Mouse (Mus musculus) myocyte (in vitro differentiated cells): ENCODE data around the gene Apoa4.

ENCODE experiments used
- CEBPB ChIP-seq: IDR thresholded peaks from 2 replicates; pipeline ENCODE4 v1.6.1; 2011; ENCODE audit warnings: mild to moderate bottlenecking, moderate library complexity; ENCODE audit not compliant: poor library complexity, insufficient read depth, severe bottlenecking
- MAX ChIP-seq: IDR thresholded peaks from one replicate; pipeline ENCODE4 v1.6.1; 2011; ENCODE audit warnings: low read depth, mild to moderate bottlenecking, control low read depth
- MYOG ChIP-seq, 3 experiments: IDR thresholded peaks; one replicate each; pipeline ENCODE4 v1.6.1; 2011; ENCODE audit warnings: control low read depth in 2 of 3, low read depth in 2 of 3, mild to moderate bottlenecking in 2 of 3; ENCODE audit not compliant: insufficient read length in 2 of 3, control insufficient read depth in 1 of 3, insufficient read depth in 1 of 3
- POLR2A ChIP-seq: IDR thresholded peaks from one replicate; pipeline ENCODE4 v1.6.1; 2011; ENCODE audit warnings: low read depth, mild to moderate bottlenecking, control low read depth, moderate library complexity; ENCODE audit not compliant: insufficient read length
- POLR2AphosphoS2 ChIP-seq: IDR thresholded peaks from one replicate; pipeline ENCODE4 v1.6.1; 2011; ENCODE audit warnings: low read depth, control low read depth; ENCODE audit not compliant: insufficient read length
- REST ChIP-seq: IDR thresholded peaks from one replicate; pipeline ENCODE4 v1.6.1; 2011; ENCODE audit warnings: mild to moderate bottlenecking, control low read depth, moderate library complexity; ENCODE audit not compliant: insufficient read depth, insufficient read length
- TCF12 ChIP-seq: IDR thresholded peaks from one replicate; pipeline ENCODE4 v1.6.1; 2011; ENCODE audit warnings: mild to moderate bottlenecking, control low read depth; ENCODE audit not compliant: poor library complexity, insufficient read depth, severe bottlenecking
- USF1 ChIP-seq: IDR thresholded peaks from one replicate; pipeline ENCODE4 v1.6.1; 2011; ENCODE audit warnings: low read depth, mild to moderate bottlenecking, control low read depth, moderate library complexity

DNA sequence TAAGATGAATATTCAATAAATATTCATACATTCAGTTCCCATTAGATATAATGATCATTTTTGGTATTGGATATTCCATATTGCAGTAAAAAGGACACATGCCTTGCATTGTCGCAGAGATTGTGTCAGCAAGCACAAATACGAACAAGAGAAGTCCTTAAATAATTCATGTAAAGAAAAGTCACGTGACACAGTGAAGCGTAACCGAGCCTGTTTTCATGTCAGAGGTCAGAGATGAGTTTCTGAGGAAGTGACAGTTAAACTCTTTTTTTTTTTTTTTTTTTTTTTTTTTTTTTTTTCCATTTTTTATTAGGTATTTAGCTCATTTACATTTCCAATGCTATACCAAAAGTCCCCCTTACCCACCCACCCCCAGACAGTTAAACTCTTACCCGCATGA, 47.9 kb upstream of the Apoa4 start:
- TF ChIP-seq POLR2AphosphoS2: no peak
- no peak for TF ChIP-seq POLR2A
- TF ChIP-seq USF1: no peak
- no peak for TF ChIP-seq MAX
- no peak for TF ChIP-seq REST
- no peak for TF ChIP-seq TCF12
- TF ChIP-seq CEBPB: no peak
- TF ChIP-seq MYOG (IDR thresholded peaks at IDR 0.05; ENCODE audit: control insufficient read depth in 1 of 3, insufficient read depth in 1 of 3, insufficient read length in 2 of 3, low read depth in 2 of 3): no peak
